In the genomic region with DNA sequence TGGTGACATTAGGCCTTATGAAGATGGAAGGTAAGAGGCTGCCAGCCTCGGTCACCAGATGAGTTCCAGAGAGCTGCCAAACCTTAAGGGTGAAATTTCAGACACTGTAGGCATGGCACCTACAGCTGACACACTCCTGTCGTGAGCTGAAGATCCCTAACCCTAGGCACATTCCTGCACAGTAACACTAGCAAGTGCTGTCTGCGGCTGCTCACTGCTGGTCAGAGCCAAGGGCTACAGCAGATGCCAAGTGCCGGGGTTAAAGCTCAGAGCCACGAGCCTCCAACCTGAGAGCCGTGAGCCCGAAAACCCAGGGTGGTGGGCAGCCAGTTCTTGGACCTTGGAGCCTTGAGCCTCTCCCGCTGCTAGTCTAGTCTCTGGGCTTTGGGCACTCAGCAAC, we compare ENCODE assay signal across 28 mouse cellular contexts. TPM values are rescaled to one million over a fixed set of nuclear protein-coding genes. Genes with fewer than 3 reads are reported as not detected.
DNase-seq lines count a peak whose midpoint lies in the region; ATAC-seq and TF ChIP-seq lines count a peak whose summit lies in the region.
"Had no signal": no experiment of that assay in that cellular context is flagged by ENCODE, and none has a peak within 500 bp of the region (broad histone marks: within the 10 kb centered on the region; RNA-seq: fewer than 3 reads in every experiment).

No protein-coding gene starts in this region.

- WGBS in intestine, embryonic 16.5 days = 79% methylated on average over 8 of the region's 8 CpGs
- 80% methylated on average over 8 of the region's 8 CpGs for WGBS in intestine, postnatal 0 days
- WGBS in kidney, embryonic 15.5 days = 81% methylated on average over 8 of the region's 8 CpGs
- 77% methylated on average over 8 of the region's 8 CpGs for WGBS in midbrain, embryonic 13.5 days
- 84% methylated on average over 8 of the region's 8 CpGs for WGBS in midbrain, embryonic 10.5 days

- H3K27me3 ChIP-seq in intestine, embryonic 16.5 days (replicated peaks; ENCODE audit: control insufficient read depth, insufficient read depth, low read length) = no peaks in the 10 kb centered on the region
- H3K27me3 ChIP-seq in intestine, postnatal 0 days (replicated peaks; ENCODE audit: control insufficient read depth, insufficient read depth, low read length) = no peaks in the 10 kb centered on the region
- H3K27me3 ChIP-seq in kidney, embryonic 15.5 days = no peaks in the 10 kb centered on the region
- H3K27me3 ChIP-seq in midbrain, embryonic 13.5 days = 0 out of 2 replicates have a peak, but pooled peaks cover 4% of the 10 kb centered on the region
- H3K27me3 ChIP-seq in midbrain, embryonic 10.5 days (ENCODE audit: low read depth, poor library complexity, severe bottlenecking) = 0 out of 2 replicates have a peak, but pooled peaks cover 5% of the 10 kb centered on the region
- H3K27me3 ChIP-seq: embryonic facial prominence, embryonic 12.5 days; heart, embryonic 13.5 days; liver, embryonic 13.5 days; lung, embryonic 15.5 days; neural tube, embryonic 12.5 days had no signal

- no peaks in the 10 kb centered on the region for H3K36me3 ChIP-seq in intestine, embryonic 16.5 days (ENCODE audit: control insufficient read depth, insufficient read depth, low read length)
- H3K36me3 ChIP-seq in intestine, postnatal 0 days (ENCODE audit: control insufficient read depth, insufficient read depth) = no peaks in the 10 kb centered on the region
- no peaks in the 10 kb centered on the region for H3K36me3 ChIP-seq in kidney, embryonic 15.5 days
- no peaks in the 10 kb centered on the region for H3K36me3 ChIP-seq in midbrain, embryonic 13.5 days
- H3K36me3 ChIP-seq in midbrain, embryonic 10.5 days = no peaks in the 10 kb centered on the region
- H3K36me3 ChIP-seq: embryonic facial prominence, embryonic 12.5 days; heart, embryonic 13.5 days; liver, embryonic 13.5 days; lung, embryonic 15.5 days; neural tube, embryonic 12.5 days had no signal

- H3K4me3 ChIP-seq in intestine, embryonic 16.5 days (ENCODE audit: low read length) = no peak overlapping the region
- no peak overlapping the region for H3K4me3 ChIP-seq in intestine, postnatal 0 days (ENCODE audit: low read depth, low read length)
- no peak overlapping the region for H3K4me3 ChIP-seq in kidney, embryonic 15.5 days (replicated peaks)
- no peak overlapping the region for H3K4me3 ChIP-seq in midbrain, embryonic 13.5 days (replicated peaks)
- H3K4me3 ChIP-seq in midbrain, embryonic 10.5 days = no peak overlapping the region
- H3K4me3 ChIP-seq: embryonic facial prominence, embryonic 12.5 days; heart, embryonic 13.5 days; liver, embryonic 13.5 days; lung, embryonic 15.5 days; myocyte; neural tube, embryonic 12.5 days had no signal

- DNase-seq in kidney, postnatal 10 days = peak; percentile 39
- no peak for DNase-seq in midbrain, embryonic 10.5 days (ENCODE audit: low spot score)
- DNase-seq in frontal cortex, postnatal 25 days (ENCODE audit: low spot score in 2 of 2) = no peak
- DNase-seq: adrenal gland, postnatal 25 days; B cell, adult 2 months; cerebellum, adult 11-12 months; cerebellum, adult 9-11 months; embryo, embryonic 11 days; heart, postnatal 10 days; left cerebral cortex, postnatal 4 days; liver, embryonic 13.5 days; right cerebral cortex, adult 18-20 months; thymus, adult 2 months; thymus, postnatal 36 days had no signal

- ATAC-seq in intestine, embryonic 16.5 days = no peak
- ATAC-seq in intestine, postnatal 0 days = no peak
- no peak for ATAC-seq in kidney, embryonic 15.5 days (replicated peaks; ENCODE audit: low FRiP score)
- no peak for ATAC-seq in midbrain, embryonic 13.5 days
- ATAC-seq: forebrain, embryonic 14.5 days had no signal

- H3K27ac ChIP-seq in intestine, embryonic 16.5 days (ENCODE audit: low read length) = no peak overlapping the region
- H3K27ac ChIP-seq in intestine, postnatal 0 days (ENCODE audit: low read depth, low read length) = no peak overlapping the region
- no peak overlapping the region for H3K27ac ChIP-seq in kidney, embryonic 15.5 days
- H3K27ac ChIP-seq in midbrain, embryonic 13.5 days = no peak overlapping the region
- H3K27ac ChIP-seq in midbrain, embryonic 10.5 days (replicated peaks) = no peak overlapping the region
- H3K27ac ChIP-seq: embryonic facial prominence, embryonic 12.5 days; heart, embryonic 13.5 days; hindbrain, embryonic 14.5 days; kidney, postnatal 0 days; lung, embryonic 15.5 days; neural tube, embryonic 12.5 days had no signal

- H3K4me2 ChIP-seq in intestine, embryonic 16.5 days (ENCODE audit: low read depth, low read length) = no peak overlapping the region
- no peak overlapping the region for H3K4me2 ChIP-seq in intestine, postnatal 0 days (replicated peaks; ENCODE audit: low read depth)
- no peak overlapping the region for H3K4me2 ChIP-seq in kidney, embryonic 15.5 days
- no peak overlapping the region for H3K4me2 ChIP-seq in midbrain, embryonic 13.5 days (replicated peaks)
- H3K4me2 ChIP-seq: embryonic facial prominence, embryonic 12.5 days; heart, embryonic 13.5 days; hindbrain, embryonic 14.5 days; liver, embryonic 13.5 days; lung, embryonic 15.5 days; midbrain, embryonic 11.5 days; neural tube, embryonic 12.5 days had no signal

- no peaks in the 10 kb centered on the region for H3K9me3 ChIP-seq in intestine, embryonic 16.5 days (ENCODE audit: control insufficient read depth, low read length)
- H3K9me3 ChIP-seq in intestine, postnatal 0 days (ENCODE audit: control insufficient read depth) = no peaks in the 10 kb centered on the region
- H3K9me3 ChIP-seq in kidney, embryonic 15.5 days (replicated peaks) = no peaks in the 10 kb centered on the region
- H3K9me3 ChIP-seq in midbrain, embryonic 13.5 days = no peaks in the 10 kb centered on the region
- H3K9me3 ChIP-seq in midbrain, embryonic 10.5 days (replicated peaks) = no peaks in the 10 kb centered on the region
- H3K9me3 ChIP-seq: embryonic facial prominence, embryonic 12.5 days; liver, embryonic 13.5 days; lung, embryonic 15.5 days; neural tube, embryonic 12.5 days had no signal

- no peak for TF ChIP-seq CTCF in intestine, postnatal 0 days (IDR thresholded peaks at IDR 0.05; ENCODE audit: low read depth)

- peaks cover 13% of the 10 kb centered on the region for H3K4me1 ChIP-seq in intestine, embryonic 16.5 days (ENCODE audit: control insufficient read depth, insufficient read depth, low read length)
- H3K4me1 ChIP-seq in intestine, postnatal 0 days (replicated peaks; ENCODE audit: control insufficient read depth, insufficient read depth, low read length) = no peaks in the 10 kb centered on the region
- peaks cover 19% of the 10 kb centered on the region for H3K4me1 ChIP-seq in kidney, embryonic 15.5 days
- H3K4me1 ChIP-seq in midbrain, embryonic 13.5 days (replicated peaks) = peaks cover 23% of the 10 kb centered on the region
- H3K4me1 ChIP-seq in midbrain, embryonic 10.5 days = peaks cover 22% of the 10 kb centered on the region

- H3K9ac ChIP-seq in intestine, embryonic 16.5 days (ENCODE audit: low read depth, low read length) = peak overlapping the region; percentile 24; the same call in 1 of the 2 replicates
- H3K9ac ChIP-seq in intestine, postnatal 0 days (ENCODE audit: low read depth, low read length) = no peak overlapping the region
- no peak overlapping the region for H3K9ac ChIP-seq in kidney, embryonic 15.5 days
- peak overlapping the region; percentile 36; the same call in 1 of the 2 replicates for H3K9ac ChIP-seq in midbrain, embryonic 13.5 days (replicated peaks)
- H3K9ac ChIP-seq: embryonic facial prominence, embryonic 12.5 days; heart, embryonic 13.5 days; hindbrain, embryonic 14.5 days; liver, embryonic 13.5 days; lung, embryonic 15.5 days; neural tube, embryonic 12.5 days had no signal

RNA-seq across cellular contexts. Expression of gene Car5a, which starts 1.0 kb away (rescaled TPM):
- polyA plus RNA-seq in intestine, embryonic 16.5 days (2015; fragmentation: Nextera tagmentation; extraction: Ambion mirVana) = 0.31 and 0.70 TPM in 2 replicates
- 10.1 and 11.1 TPM in 2 replicates for polyA plus RNA-seq in intestine, postnatal 0 days (2015; fragmentation: Nextera tagmentation; extraction: Ambion mirVana)
- polyA plus RNA-seq in kidney, embryonic 15.5 days (2015; fragmentation: Nextera tagmentation; extraction: Ambion mirVana) = 0.40 TPM in 1 of 2 replicates, not detected in the other
- 0.12 and 0.53 TPM in 2 replicates for polyA plus RNA-seq in midbrain, embryonic 13.5 days (2015; fragmentation: Nextera tagmentation; extraction: Ambion mirVana)
- polyA plus RNA-seq in midbrain, embryonic 10.5 days (2016; fragmentation: Nextera tagmentation; extraction: Ambion mirVana) = 0.27 and 0.30 TPM in 2 replicates
- polyA plus RNA-seq: embryonic facial prominence, embryonic 12.5 days; gonadal fat pad, adult 2 months; hindbrain, embryonic 14.5 days; lung, embryonic 15.5 days; myocyte; thymus, adult 2 months had no signal

RNA-seq across cellular contexts. Expression of gene Banp, which starts 5.8 kb away (rescaled TPM):
- polyA plus RNA-seq in intestine, embryonic 16.5 days (2015; fragmentation: Nextera tagmentation; extraction: Ambion mirVana) = 36.3 and 36.6 TPM in 2 replicates
- polyA plus RNA-seq in intestine, postnatal 0 days (2015; fragmentation: Nextera tagmentation; extraction: Ambion mirVana) = 9.4 and 9.5 TPM in 2 replicates
- 41.2 and 43.3 TPM in 2 replicates for polyA plus RNA-seq in kidney, embryonic 15.5 days (2015; fragmentation: Nextera tagmentation; extraction: Ambion mirVana)
- 59.0 and 62.4 TPM in 2 replicates for polyA plus RNA-seq in midbrain, embryonic 13.5 days (2015; fragmentation: Nextera tagmentation; extraction: Ambion mirVana)
- polyA plus RNA-seq in midbrain, embryonic 10.5 days (2016; fragmentation: Nextera tagmentation; extraction: Ambion mirVana) = 53.2 and 64.6 TPM in 2 replicates

RNA-seq across cellular contexts. Expression of gene Slc7a5, which starts 36.2 kb away (rescaled TPM):
- polyA plus RNA-seq in intestine, embryonic 16.5 days (2015; fragmentation: Nextera tagmentation; extraction: Ambion mirVana) = 11.6 and 12.5 TPM in 2 replicates
- polyA plus RNA-seq in intestine, postnatal 0 days (2015; fragmentation: Nextera tagmentation; extraction: Ambion mirVana) = 4.7 and 6.1 TPM in 2 replicates
- polyA plus RNA-seq in kidney, embryonic 15.5 days (2015; fragmentation: Nextera tagmentation; extraction: Ambion mirVana) = 16.7 and 19.3 TPM in 2 replicates
- polyA plus RNA-seq in midbrain, embryonic 13.5 days (2015; fragmentation: Nextera tagmentation; extraction: Ambion mirVana) = 34.2 and 37.3 TPM in 2 replicates
- 29.3 and 32.7 TPM in 2 replicates for polyA plus RNA-seq in midbrain, embryonic 10.5 days (2016; fragmentation: Nextera tagmentation; extraction: Ambion mirVana)

Comparison
In these comparisons a context has a peak if more than half of its experiments do, and no peak if none do; other contexts are left out.
1. H3K9ac ChIP-seq: peak in intestine, embryonic 16.5 days (single experiment) and midbrain, embryonic 13.5 days (single experiment); none in intestine, postnatal 0 days (single experiment) and kidney, embryonic 15.5 days (single experiment).